Mouse (Mus musculus) thymus, adult 2 months (tissue): ENCODE measurements around the gene Tmem234.

Experiments
- CTCF ChIP-seq: fragments of 200-500 bp; IDR thresholded peaks from 2 replicates; pipeline ENCODE4 v1.5.1; 2012; ENCODE audit warnings: mild to moderate bottlenecking, control low read depth, low read length, moderate library complexity, borderline replicate concordance; ENCODE audit not compliant: control insufficient read depth, poor library complexity, insufficient read depth; ENCODE audit errors: extremely low read depth
- POLR2A ChIP-seq: fragments of 200-500 bp; IDR thresholded peaks from 2 replicates; pipeline ENCODE4 v1.6.1; 2012; ENCODE audit warnings: mild to moderate bottlenecking, low read length, control low read depth, moderate library complexity; ENCODE audit not compliant: control insufficient read depth, poor library complexity, insufficient read depth; ENCODE audit errors: extremely low read depth

DNA sequence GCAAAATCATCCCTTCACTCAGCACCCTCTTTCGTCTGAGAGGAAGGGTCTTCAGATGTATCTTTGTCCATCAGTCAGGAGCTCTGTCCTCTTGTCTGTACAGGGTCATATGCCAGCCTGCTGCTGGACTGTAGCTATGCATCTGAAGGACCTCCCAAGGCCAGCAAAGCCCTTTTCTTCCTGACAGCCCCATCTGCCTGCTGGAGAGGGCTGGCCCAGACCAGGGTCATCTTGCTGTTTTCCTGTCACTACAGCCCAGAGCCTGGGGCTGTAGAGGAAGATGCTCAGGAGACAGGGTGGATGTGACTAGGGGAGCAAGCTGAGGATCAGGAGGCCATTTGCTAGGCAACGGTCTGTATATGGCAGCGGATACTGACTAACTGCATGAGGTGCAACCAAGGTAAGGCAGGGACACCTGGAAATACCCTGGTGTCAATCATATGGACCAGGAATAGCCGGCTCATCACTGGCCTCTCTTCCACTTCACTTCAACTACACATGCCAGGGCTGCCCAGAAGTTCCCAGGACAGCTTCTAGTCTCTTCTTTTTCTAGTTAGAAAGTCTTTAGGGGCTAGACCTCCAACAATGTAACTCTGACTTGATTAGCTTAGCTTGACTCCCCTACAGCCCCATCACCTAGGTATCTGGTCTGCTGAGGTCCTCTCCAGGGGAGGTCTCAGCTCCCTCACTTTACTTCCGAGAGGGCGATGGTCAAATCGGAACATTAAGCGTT, 22.5 kb downstream of the Tmem234 start:
- TF ChIP-seq POLR2A (no peak), CTCF (no peak)
